Comparison of ENCODE assay signal across 10 mouse cellular contexts in the genomic region with DNA sequence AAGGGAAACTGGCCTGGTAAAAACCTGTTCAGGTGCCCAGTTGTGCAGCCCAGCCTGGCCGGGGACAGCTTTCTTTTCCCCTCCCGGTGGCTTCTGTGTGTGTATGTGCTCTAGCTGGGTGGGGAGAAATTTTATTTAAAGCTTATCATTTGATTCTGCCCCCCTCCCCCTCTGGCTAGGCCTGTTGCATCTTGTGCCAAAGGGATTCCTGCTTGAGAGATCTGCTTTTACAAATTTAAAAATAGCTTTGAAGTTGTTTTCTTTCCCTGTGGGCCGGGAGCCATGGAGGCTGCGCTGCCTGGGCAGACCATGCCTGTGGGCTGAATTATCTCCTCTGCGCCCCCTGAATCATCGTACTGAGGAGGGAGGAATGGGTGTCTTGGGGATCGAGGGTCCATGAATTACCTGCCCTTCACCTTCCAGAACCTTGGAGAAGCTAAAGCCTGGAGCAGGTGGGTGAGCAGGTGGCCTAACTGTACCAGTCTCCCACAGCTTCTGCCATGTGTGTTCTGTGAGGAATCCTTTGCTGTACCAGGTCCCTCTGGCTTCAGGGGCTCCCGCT. TPM values are rescaled to one million over a fixed set of nuclear protein-coding genes. Genes with fewer than 3 reads are reported as not detected.
DNase-seq lines count a peak whose midpoint lies in the region; ATAC-seq lines count a peak whose summit lies in the region.
"Had no signal": no experiment of that assay in that cellular context is flagged by ENCODE, and none has a peak within 500 bp of the region (broad histone marks: within the 10 kb centered on the region; RNA-seq: fewer than 3 reads in every experiment).

No protein-coding gene starts in this region.

- DNase-seq in layer of hippocampus, postnatal 14 days (ENCODE audit: low spot score in 2 of 2): peak; percentile 29 to 32
- DNase-seq in layer of hippocampus, postnatal 36 days: no peak
- DNase-seq in cerebellum, adult 9-10 months: peak; percentile 77
- peak; percentile 61 to 75 for DNase-seq in frontal cortex, postnatal 36 days (ENCODE audit: low spot score in 2 of 2)
- DNase-seq in thymus, postnatal 25 days: no peak
- no peak for DNase-seq in adipocyte (ENCODE audit: low spot score)
- no peak for DNase-seq in hindbrain, embryonic 11.5 days (ENCODE audit: low spot score)

- ATAC-seq in liver, embryonic 16.5 days (ENCODE audit: low read depth): no peak
- no peak for ATAC-seq in hindbrain, embryonic 11.5 days (ENCODE audit: low FRiP score)

- peak overlapping the region; percentile 3; the same call in 1 of the 2 replicates for H3K27ac ChIP-seq in liver, embryonic 16.5 days (ENCODE audit: low read length)
- H3K27ac ChIP-seq in hindbrain, embryonic 11.5 days (ENCODE audit: low read depth, low read length): no peak overlapping the region
- H3K27ac ChIP-seq: kidney, postnatal 0 days had no signal

- H3K36me3 ChIP-seq in liver, embryonic 16.5 days (ENCODE audit: control insufficient read depth, insufficient read depth): no peaks in the 10 kb centered on the region
- H3K36me3 ChIP-seq in hindbrain, embryonic 11.5 days (ENCODE audit: control insufficient read depth, insufficient read depth, low read length): no peaks in the 10 kb centered on the region

- no peak overlapping the region for H3K9ac ChIP-seq in liver, embryonic 16.5 days (ENCODE audit: low read depth, low read length)
- H3K9ac ChIP-seq in hindbrain, embryonic 11.5 days (ENCODE audit: low read depth, low read length): no peak overlapping the region

- no peaks in the 10 kb centered on the region for H3K27me3 ChIP-seq in liver, embryonic 16.5 days (ENCODE audit: control insufficient read depth, insufficient read depth, low read depth, low read length)
- no peaks in the 10 kb centered on the region for H3K27me3 ChIP-seq in hindbrain, embryonic 11.5 days (ENCODE audit: control insufficient read depth, insufficient read depth, low read length)

- H3K4me2 ChIP-seq in liver, embryonic 16.5 days (ENCODE audit: low read depth, low read length): no peak overlapping the region
- H3K4me2 ChIP-seq in hindbrain, embryonic 11.5 days (replicated peaks; ENCODE audit: low read depth, low read length): no peak overlapping the region

- peaks cover 58% of the 10 kb centered on the region for H3K4me1 ChIP-seq in liver, embryonic 16.5 days (ENCODE audit: control insufficient read depth, low read depth, low read length)
- peaks cover 8% of the 10 kb centered on the region for H3K4me1 ChIP-seq in hindbrain, embryonic 11.5 days (replicated peaks; ENCODE audit: control insufficient read depth, insufficient read depth, low read length)

- no peaks in the 10 kb centered on the region for H3K9me3 ChIP-seq in liver, embryonic 16.5 days (replicated peaks; ENCODE audit: control insufficient read depth, low read length)
- H3K9me3 ChIP-seq in hindbrain, embryonic 11.5 days (ENCODE audit: control insufficient read depth, low read length): no peaks in the 10 kb centered on the region
- H3K9me3 ChIP-seq: megakaryocyte, embryonic 14.5 days had no signal

- no peak overlapping the region for H3K4me3 ChIP-seq in liver, embryonic 16.5 days (ENCODE audit: low read depth, low read length)
- no peak overlapping the region for H3K4me3 ChIP-seq in hindbrain, embryonic 11.5 days (ENCODE audit: low read depth, low read length)
- H3K4me3 ChIP-seq: megakaryocyte, embryonic 14.5 days had no signal

- 86% methylated on average over 8 of the region's 8 CpGs for WGBS in liver, embryonic 16.5 days (ENCODE audit: insufficient replicate concordance)
- 90% methylated on average over 8 of the region's 8 CpGs for WGBS in hindbrain, embryonic 11.5 days

RNA-seq across cellular contexts. Expression of gene Gramd4, which starts 52.2 kb away (rescaled TPM):
- total RNA-seq in layer of hippocampus, postnatal 14 days (2021): 10 to 100 TPM; 26.5 to 28.4 TPM
- 10 to 100 TPM; 25.4 to 30.9 TPM for total RNA-seq in layer of hippocampus, postnatal 36 days (2021)
- 3.4 and 3.5 TPM in 2 replicates for polyA plus RNA-seq in liver, embryonic 16.5 days (2015; fragmentation: Nextera tagmentation; extraction: Ambion mirVana)
- polyA plus RNA-seq in hindbrain, embryonic 11.5 days (2014; fragmentation: Nextera tagmentation; extraction: Ambion mirVana): 8.7 and 10.1 TPM in 2 replicates

Comparison
In these comparisons a context has a peak if more than half of its experiments do, and no peak if none do; other contexts are left out.
1. DNase-seq: peak in layer of hippocampus, postnatal 14 days (2 of 2), cerebellum, adult 9-10 months (single experiment) and frontal cortex, postnatal 36 days (2 of 2); none in layer of hippocampus, postnatal 36 days (0 of 2), thymus, postnatal 25 days (single experiment), adipocyte (single experiment) and hindbrain, embryonic 11.5 days (single experiment).